12 mouse cellular contexts compared by ENCODE assay signal in genomic region chr5:140826796-140827195, GRCm38 (mm10). TPM values are rescaled to one million over a fixed set of nuclear protein-coding genes. Genes with fewer than 3 reads are reported as not detected.
DNase-seq lines count a peak whose midpoint lies in the region; ATAC-seq and TF ChIP-seq lines count a peak whose summit lies in the region.
"Had no signal": no experiment of that assay in that cellular context is flagged by ENCODE, and none has a peak within 500 bp of the region (broad histone marks: within the 10 kb centered on the region; RNA-seq: fewer than 3 reads in every experiment).

No protein-coding gene starts in this region.

- WGBS in cerebellum, adult 2 months = 30% methylated on average over 1 of the region's 1 CpGs
- 52% methylated on average over 1 of the region's 1 CpGs for WGBS in kidney, embryonic 15.5 days
- WGBS in limb, embryonic 15.5 days = 13% methylated on average over 1 of the region's 1 CpGs

- no peak for TF ChIP-seq CTCF in cerebellum, adult 2 months (IDR thresholded peaks at IDR 0.05; ENCODE audit: borderline replicate concordance, insufficient read depth, low read depth, low read length)

- H3K36me3 ChIP-seq in kidney, embryonic 15.5 days = no peaks in the 10 kb centered on the region; the same call in 1 of the 2 replicates
- H3K36me3 ChIP-seq in limb, embryonic 15.5 days = no peaks in the 10 kb centered on the region; the same call in 1 of the 2 replicates

- no peak for TF ChIP-seq POLR2A in cerebellum, adult 2 months (IDR thresholded peaks at IDR 0.05; ENCODE audit: borderline replicate concordance, insufficient read depth, low read length)

- H3K4me2 ChIP-seq in kidney, embryonic 15.5 days = 0 out of 2 replicates have a peak overlapping the region, but pooled peaks have one; percentile 93
- no peak overlapping the region for H3K4me2 ChIP-seq in limb, embryonic 15.5 days

- H3K4me1 ChIP-seq in cerebellum, adult 2 months (ENCODE audit: control insufficient read depth, insufficient read depth, low read length) = no peaks in the 10 kb centered on the region; the same call in 1 of the 2 replicates
- peaks cover 41% of the 10 kb centered on the region for H3K4me1 ChIP-seq in kidney, embryonic 15.5 days
- H3K4me1 ChIP-seq in brown adipose tissue, adult 24 weeks (ENCODE audit: control insufficient read depth, insufficient read depth, insufficient read length, low read length) = peaks cover 39% of the 10 kb centered on the region
- H3K4me1 ChIP-seq in limb, embryonic 15.5 days = peaks cover 34% of the 10 kb centered on the region

- no peak for ATAC-seq in kidney, embryonic 15.5 days (replicated peaks; ENCODE audit: low FRiP score)
- no peak for ATAC-seq in limb, embryonic 15.5 days (ENCODE audit: insufficient number of reproducible peaks, low FRiP score, low TSS enrichment, low read depth)
- ATAC-seq: Patski had no signal

- no peaks in the 10 kb centered on the region for H3K9me3 ChIP-seq in kidney, embryonic 15.5 days (replicated peaks)
- no peaks in the 10 kb centered on the region for H3K9me3 ChIP-seq in limb, embryonic 15.5 days
- H3K9me3 ChIP-seq: embryonic facial prominence, embryonic 13.5 days had no signal

- H3K27me3 ChIP-seq in cerebellum, adult 2 months (ENCODE audit: control insufficient read depth, insufficient read depth, low read length) = no peaks in the 10 kb centered on the region
- no peaks in the 10 kb centered on the region for H3K27me3 ChIP-seq in kidney, embryonic 15.5 days
- H3K27me3 ChIP-seq in limb, embryonic 15.5 days = no peaks in the 10 kb centered on the region
- H3K27me3 ChIP-seq: embryonic facial prominence, embryonic 13.5 days; Patski had no signal

- no peak overlapping the region for H3K4me3 ChIP-seq in cerebellum, adult 2 months (replicated peaks; ENCODE audit: insufficient read depth, low read depth, low read length)
- no peak overlapping the region for H3K4me3 ChIP-seq in kidney, embryonic 15.5 days (replicated peaks)
- H3K4me3 ChIP-seq in brown adipose tissue, adult 24 weeks (ENCODE audit: insufficient read depth, low read depth, low read length) = 0 out of 2 replicates have a peak overlapping the region, but pooled peaks have one; percentile 3
- H3K4me3 ChIP-seq in limb, embryonic 15.5 days = no peak overlapping the region
- H3K4me3 ChIP-seq: embryonic facial prominence, embryonic 13.5 days had no signal

- no peak overlapping the region for H3K9ac ChIP-seq in kidney, embryonic 15.5 days
- no peak overlapping the region for H3K9ac ChIP-seq in limb, embryonic 15.5 days
- H3K9ac ChIP-seq: liver, embryonic 14.5 days had no signal

- peak in 1 of 2 experiments; percentile 30 for DNase-seq in cerebellum, adult 2 months
- no peak for DNase-seq in cerebellum, adult 9-10 months
- no peak for DNase-seq in kidney, adult 9 months
- no peak for DNase-seq in spleen, adult 12 weeks (ENCODE audit: low spot score)
- DNase-seq in layer of hippocampus, postnatal 36 days = no peak
- DNase-seq: thymus, postnatal 36 days had no signal

- H3K27ac ChIP-seq in cerebellum, adult 2 months (ENCODE audit: insufficient read depth, low read length) = 0 out of 2 replicates have a peak overlapping the region, but pooled peaks have one; percentile 1
- no peak overlapping the region for H3K27ac ChIP-seq in kidney, embryonic 15.5 days
- H3K27ac ChIP-seq in brown adipose tissue, adult 24 weeks (replicated peaks; ENCODE audit: low read depth, low read length) = peak overlapping the region; percentile 50
- H3K27ac ChIP-seq in limb, embryonic 15.5 days = 0 out of 2 replicates have a peak overlapping the region, but pooled peaks have one; percentile 17
- H3K27ac ChIP-seq: liver, embryonic 14.5 days had no signal

RNA-seq across cellular contexts. Expression of gene Gna12, which starts 3.4 kb away (rescaled TPM):
- 104 and 123 TPM in 2 replicates for polyA plus RNA-seq in cerebellum, adult 2 months (2012; rRNA removed)
- 15.9 and 16.1 TPM in 2 replicates for polyA plus RNA-seq in kidney, embryonic 15.5 days (2015; fragmentation: Nextera tagmentation; extraction: Ambion mirVana)
- 44.5 and 61.4 TPM in 2 replicates for polyA plus RNA-seq in brown adipose tissue, adult 24 weeks (2012; ENCODE audit: insufficient read depth, insufficient read length, missing spikeins)
- polyA plus RNA-seq in limb, embryonic 15.5 days (2015; fragmentation: Nextera tagmentation; extraction: Ambion mirVana) = 19.1 and 24.3 TPM in 2 replicates
- total RNA-seq in layer of hippocampus, postnatal 36 days (2021) = 10 to 100 TPM; 94.9 to 97.7 TPM
